Mouse (Mus musculus) stomach, embryonic 16.5 days (tissue): ENCODE measurements around the gene Gtse1. TPM values are rescaled to one million over a fixed set of nuclear protein-coding genes. Genes with fewer than 3 reads are reported as not detected.
"Not testable (repeated sequence)": the region's sequence is repeated elsewhere in the genome, so short reads cannot be mapped to it uniquely, and the experiment has no call there.

Source experiments
- ATAC-seq: fragments of 200-750 bp; cut with Nextera tagmentation; 2 replicates; pipeline ENCODE4 v1.8.0; 2017; ENCODE audit warnings: moderate number of reproducible peaks, moderate TSS enrichment; ENCODE audit not compliant: insufficient read depth, low FRiP score
- H3K27ac ChIP-seq: fragments of 300-500 bp; sonication (generic); 2 replicates; pipeline ENCODE4 v1.5.1; 2014; ENCODE audit warnings: low read length
- H3K27me3 ChIP-seq: fragments of 300-500 bp; sonication (generic); 2 replicates; pipeline ENCODE4 v1.6.1; 2014; ENCODE audit warnings: low read length, control low read depth, mixed read lengths; ENCODE audit not compliant: control insufficient read depth, insufficient read depth
- H3K36me3 ChIP-seq: fragments of 300-500 bp; sonication (generic); 2 replicates; pipeline ENCODE4 v1.6.1; 2014; ENCODE audit warnings: low read length; ENCODE audit not compliant: control insufficient read depth, insufficient read depth
- H3K4me1 ChIP-seq: fragments of 300-500 bp; sonication (generic); 2 replicates; pipeline ENCODE4 v1.6.1; 2014; ENCODE audit warnings: low read length, control low read depth, mixed read lengths; ENCODE audit not compliant: control insufficient read depth, insufficient read depth
- H3K4me2 ChIP-seq: fragments of 300-500 bp; sonication (generic); 2 replicates; pipeline ENCODE4 v1.6.1; 2014; ENCODE audit warnings: low read depth, low read length, mixed read lengths
- H3K4me3 ChIP-seq: fragments of 300-500 bp; sonication (generic); replicated peaks from 2 replicates; pipeline ENCODE4 v1.5.1; 2014; ENCODE audit warnings: mild to moderate bottlenecking, low read length
- H3K9ac ChIP-seq: fragments of 300-500 bp; sonication (generic); 2 replicates; pipeline ENCODE4 v1.6.1; 2014; ENCODE audit warnings: low read length
- H3K9me3 ChIP-seq: fragments of 300-500 bp; sonication (generic); replicated peaks from 2 replicates; pipeline ENCODE4 v1.6.1; 2016; ENCODE audit warnings: low read length, control low read depth; ENCODE audit not compliant: control insufficient read depth
- WGBS: fragments of 180-500 bp; shearing (Covaris S2); extraction: QIAGEN DNeasy Blood & Tissue Kit; methylation state at CpG from one replicate; pipeline ENCODE4 v1.1.7; 2014; 5-methylcytosine and 5-hydroxymethylcytosine counted together
- polyA plus RNA-seq: library from polyadenylated mRNA; unstranded; fragments of >200 nt; fragmentation: Nextera tagmentation; extraction: Ambion mirVana; gene quantifications from 2 replicates; pipeline ENCODE4 v1.2.1, GENCODE M21; 2015

Gtse1 gene
- polyA plus RNA-seq, 1 experiment from 2014 or later, result 24.3 TPM

GRCm38 (mm10) chr15:85851656-85852392 lies 7.7 kb upstream of the Gtse1 start:
- Histone ChIP-seq H3K4me3 (no peak overlapping the region), H3K27me3 (no peaks in the 10 kb centered on the region), H3K9me3 (no peaks in the 10 kb centered on the region), H3K4me1 (no peaks in the 10 kb centered on the region), H3K9ac (no peak overlapping the region), H3K36me3 (no peaks in the 10 kb centered on the region), H3K27ac (no peak overlapping the region), H3K4me2 (no peak overlapping the region)
- WGBS, result 80% methylated on average over 12 of the region's 12 CpGs
- no peak for ATAC-seq

GRCm38 (mm10) chr15:85858980-85859489 lies 510 bp upstream of the Gtse1 start:
- peak overlapping the region; percentile 77 for H3K4me3 ChIP-seq
- no peaks in the 10 kb centered on the region for H3K9me3 ChIP-seq
- peak overlapping the region; percentile 77 for H3K4me2 ChIP-seq
- 13% methylated on average over 15 of the region's 15 CpGs for WGBS
- ATAC-seq, result peak; percentile 26; the same call in 1 of the 2 replicates
- H3K27me3 ChIP-seq, result no peaks in the 10 kb centered on the region
- no peaks in the 10 kb centered on the region for H3K36me3 ChIP-seq
- peak overlapping the region; percentile 55 for H3K27ac ChIP-seq
- peaks cover 13% of the 10 kb centered on the region for H3K4me1 ChIP-seq
- peak overlapping the region; percentile 79 for H3K9ac ChIP-seq

GRCm38 (mm10) chr15:85865913-85866312 lies 6.4 kb downstream of the Gtse1 start:
- H3K9ac ChIP-seq, H3K27ac ChIP-seq, H3K4me2 ChIP-seq, H3K4me3 ChIP-seq, H3K4me1 ChIP-seq, H3K9me3 ChIP-seq, H3K27me3 ChIP-seq, H3K36me3 ChIP-seq, ATAC-seq: not testable (repeated sequence)
- 93% methylated on average over 7 of the region's 7 CpGs for WGBS

GRCm38 (mm10) chr15:85867696-85868095 lies 8.2 kb downstream of the Gtse1 start:
- no peak overlapping the region for H3K4me3 ChIP-seq
- no peak overlapping the region for H3K27ac ChIP-seq
- peak; percentile 44; the same call in 1 of the 2 replicates for ATAC-seq
- no peaks in the 10 kb centered on the region for H3K9me3 ChIP-seq
- H3K4me1 ChIP-seq, result no peaks in the 10 kb centered on the region
- WGBS, result 48% methylated on average over 6 of the region's 6 CpGs
- no peak overlapping the region for H3K9ac ChIP-seq
- H3K4me2 ChIP-seq, result no peak overlapping the region
- H3K27me3 ChIP-seq, result no peaks in the 10 kb centered on the region
- H3K36me3 ChIP-seq, result peaks cover 10% of the 10 kb centered on the region; the same call in 1 of the 2 replicates

- H3K9me3 ChIP-seq, result no peaks in the 10 kb centered on the region
- no peak overlapping the region for H3K4me3 ChIP-seq
- H3K4me1 ChIP-seq, result peaks cover 6% of the 10 kb centered on the region
- WGBS, result 95% methylated on average over 7 of the region's 7 CpGs
- no peak for ATAC-seq
- no peak overlapping the region for H3K27ac ChIP-seq
- H3K27me3 ChIP-seq, result no peaks in the 10 kb centered on the region
- no peak overlapping the region for H3K4me2 ChIP-seq
- H3K36me3 ChIP-seq, result peaks cover 5% of the 10 kb centered on the region; the same call in 1 of the 2 replicates
- H3K9ac ChIP-seq, result no peak overlapping the region
These were observed 17.8 kb downstream of the Gtse1 start for GRCm38 (mm10) chr15:85877336-85877735.

GRCm38 (mm10) chr15:85878848-85879497 lies 19.4 kb downstream of the Gtse1 start, which contains the start of gene Trmu:
Trmu (plus strand) TSS chr15:85879312.
- Histone ChIP-seq H3K27ac (peak within 1 kb of the TSS; percentile 88), H3K9me3 (no peaks in the 10 kb centered on the region), H3K9ac (peak within 1 kb of the TSS; percentile 92), H3K4me1 (peaks cover 6% of the 10 kb centered on the region), H3K4me3 (peak within 1 kb of the TSS; percentile 82), H3K36me3 (peaks cover 4% of the 10 kb centered on the region; the same call in 1 of the 2 replicates), H3K4me2 (peak within 1 kb of the TSS; percentile 84), H3K27me3 (no peaks in the 10 kb centered on the region)
- WGBS, result under 1% methylated on average over 43 of the region's 50 CpGs
- ATAC-seq, result peak; percentile 96

GRCm38 (mm10) chr15:85879498-85879895 lies 20.0 kb downstream of the Gtse1 start:
- under 1% methylated on average over 18 of the region's 18 CpGs for WGBS
- no peaks in the 10 kb centered on the region for H3K9me3 ChIP-seq
- H3K27me3 ChIP-seq, result no peaks in the 10 kb centered on the region
- H3K36me3 ChIP-seq, result peaks cover 4% of the 10 kb centered on the region; the same call in 1 of the 2 replicates
- peak overlapping the region; percentile 92 for H3K9ac ChIP-seq
- ATAC-seq, result peak; percentile 34; the same call in 1 of the 2 replicates
- peak overlapping the region; percentile 82 for H3K4me3 ChIP-seq
- H3K4me2 ChIP-seq, result peak overlapping the region; percentile 82
- H3K27ac ChIP-seq, result peak overlapping the region; percentile 88
- H3K4me1 ChIP-seq, result peaks cover 6% of the 10 kb centered on the region

GRCm38 (mm10) chr15:85885606-85886005 lies 26.1 kb downstream of the Gtse1 start:
- Histone ChIP-seq H3K36me3 (peaks cover 19% of the 10 kb centered on the region), H3K9me3 (no peaks in the 10 kb centered on the region), H3K4me3 (no peak overlapping the region), H3K27ac (no peak overlapping the region), H3K4me1 (no peaks in the 10 kb centered on the region), H3K27me3 (no peaks in the 10 kb centered on the region), H3K9ac (no peak overlapping the region), H3K4me2 (no peak overlapping the region)
- WGBS, result 85% methylated on average over 5 of the region's 5 CpGs
- ATAC-seq, result no peak

- Histone ChIP-seq H3K27me3 (no peaks in the 10 kb centered on the region), H3K4me1 (no peaks in the 10 kb centered on the region), H3K36me3 (peaks cover 19% of the 10 kb centered on the region; the same call in 1 of the 2 replicates), H3K9ac (no peak overlapping the region), H3K4me2 (no peak overlapping the region), H3K27ac (no peak overlapping the region), H3K9me3 (no peaks in the 10 kb centered on the region), H3K4me3 (no peak overlapping the region)
- ATAC-seq, result no peak
- 83% methylated on average over 4 of the region's 4 CpGs for WGBS
These were observed 29.7 kb downstream of the Gtse1 start for GRCm38 (mm10) chr15:85889235-85889634.
